Mouse (Mus musculus) C3H10T1/2 (cell line): ENCODE data around the gene Alg5. TPM values are rescaled to one million over a fixed set of nuclear protein-coding genes. Genes with fewer than 3 reads are reported as not detected.

Experiments used
- polyA plus RNA-seq, 2 experiments: library from polyadenylated mRNA; unstranded; fragments of >200 nt; fragmentation: generic; extraction: Trizol; gene quantifications; one replicate each; pipeline ENCODE4 v1.2.1; 2012; ENCODE audit warnings: missing spikeins in 2 of 2

Gene Alg5
- 10 to 100 TPM; 30.0 to 44.2 TPM for polyA plus RNA-seq

DNA sequence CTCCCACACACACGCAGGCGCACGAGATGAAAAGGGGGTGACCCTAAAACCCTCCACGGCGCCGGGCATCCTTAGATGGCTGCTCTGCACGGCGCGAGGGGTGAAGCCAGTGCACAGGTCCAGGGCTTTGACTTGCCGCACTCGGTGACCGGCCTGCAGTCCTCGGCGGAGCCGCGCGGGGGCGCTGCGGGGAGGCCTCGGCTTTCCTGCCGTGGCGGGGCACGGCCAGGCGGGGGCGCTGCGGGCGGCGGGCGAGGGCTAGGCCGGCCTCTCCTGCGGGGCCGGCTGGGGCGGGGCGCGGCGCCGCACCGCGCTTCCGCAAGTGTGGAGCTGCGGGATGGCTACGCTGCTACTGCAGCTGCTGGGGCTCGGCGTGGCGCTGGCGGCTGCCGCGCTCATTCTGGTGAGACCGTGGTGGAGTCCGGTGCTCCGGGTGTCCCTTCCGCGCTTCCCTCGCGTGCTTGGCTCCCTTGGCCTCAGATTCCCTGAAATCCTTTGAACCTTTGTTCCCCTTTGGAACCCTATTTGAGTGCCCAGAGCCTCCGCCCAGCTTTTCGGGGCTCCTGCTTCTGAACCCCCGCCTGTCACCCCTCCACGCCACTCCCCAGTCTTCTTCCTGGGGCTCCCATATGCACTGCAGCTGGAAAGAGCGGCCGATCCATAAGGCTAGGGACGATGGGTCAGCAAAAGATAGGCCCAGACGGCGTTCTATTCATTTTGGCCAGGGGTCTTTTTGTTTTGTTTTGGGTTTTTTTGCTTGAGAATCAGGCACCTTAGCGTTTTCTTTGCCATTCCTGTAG, at the start of gene Alg5, which contains the start of gene Exosc8:
TSS of gene Alg5 (plus strand) at position 293 of the 800 bp plus-strand sequence.
TSS of gene Exosc8 (minus strand) at position 147 of the 800 bp plus-strand sequence.

DNA sequence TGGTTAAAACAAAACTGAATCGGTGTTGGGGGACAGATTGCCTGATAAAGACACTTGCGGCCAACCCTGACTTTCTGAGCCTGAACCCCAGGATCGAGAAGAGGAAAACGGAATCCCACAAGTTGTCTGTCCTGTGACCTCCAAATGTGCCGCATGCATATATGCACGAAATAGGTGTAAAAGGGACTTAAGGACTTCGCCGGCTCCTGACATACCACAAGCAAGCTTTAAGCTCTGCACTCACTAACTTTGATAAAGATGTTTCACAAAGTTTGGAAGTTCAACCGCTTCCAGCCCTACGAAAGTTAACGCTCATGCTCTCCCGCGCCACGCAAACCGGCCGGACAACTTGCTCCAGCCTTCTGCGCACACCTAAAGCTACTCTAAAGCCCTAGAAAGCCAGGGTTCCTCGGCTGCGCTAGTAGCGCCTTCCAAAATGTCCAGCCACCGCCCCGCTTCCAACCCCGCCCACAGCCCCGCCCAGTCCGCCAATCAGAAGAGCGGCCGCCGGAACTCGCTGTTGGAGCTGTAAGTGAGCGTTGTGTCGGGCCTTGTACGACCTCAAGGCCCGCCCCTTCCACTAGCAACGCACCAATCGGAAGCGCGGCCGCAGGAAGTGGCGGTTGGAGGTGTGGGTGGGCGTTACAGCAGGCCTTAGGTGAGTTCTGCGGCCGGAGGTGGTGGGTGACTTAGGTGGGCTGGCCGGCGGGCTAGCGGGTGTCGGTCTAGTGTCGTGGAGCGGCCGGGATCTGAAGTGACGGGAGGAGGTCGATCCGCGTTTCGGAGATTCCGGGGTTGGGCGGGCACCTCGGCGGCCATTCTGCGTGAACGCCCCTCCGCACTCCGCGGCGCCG, 42.9 kb upstream of the Alg5 start, which contains the start of gene Supt20:
TSS of gene Supt20 (plus strand) at position 606 of the 854 bp plus-strand sequence.

DNA sequence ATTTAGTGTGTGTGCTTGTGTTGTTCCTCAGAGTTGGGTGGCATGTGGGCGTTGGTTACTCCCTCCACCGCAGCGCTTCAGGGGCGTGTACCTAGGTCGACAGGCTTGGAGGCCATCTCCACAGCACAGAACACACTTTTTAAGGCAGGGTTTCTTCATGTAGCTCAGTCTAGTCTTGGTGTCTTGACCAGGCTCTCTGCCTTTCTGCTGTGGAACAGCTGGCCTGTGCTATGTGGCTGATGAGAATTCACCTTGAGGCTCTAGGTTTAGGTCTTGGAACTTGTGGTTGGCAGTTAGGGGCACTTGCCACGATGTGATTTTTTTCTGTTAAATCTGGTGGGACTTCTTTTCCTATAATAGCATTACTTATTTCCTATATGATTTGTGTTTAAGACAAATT, 21.1 kb upstream of the Alg5 start, which contains the start of gene Gm21958:
TSS of gene Gm21958 (minus strand) at position 101 of the 400 bp plus-strand sequence.

DNA sequence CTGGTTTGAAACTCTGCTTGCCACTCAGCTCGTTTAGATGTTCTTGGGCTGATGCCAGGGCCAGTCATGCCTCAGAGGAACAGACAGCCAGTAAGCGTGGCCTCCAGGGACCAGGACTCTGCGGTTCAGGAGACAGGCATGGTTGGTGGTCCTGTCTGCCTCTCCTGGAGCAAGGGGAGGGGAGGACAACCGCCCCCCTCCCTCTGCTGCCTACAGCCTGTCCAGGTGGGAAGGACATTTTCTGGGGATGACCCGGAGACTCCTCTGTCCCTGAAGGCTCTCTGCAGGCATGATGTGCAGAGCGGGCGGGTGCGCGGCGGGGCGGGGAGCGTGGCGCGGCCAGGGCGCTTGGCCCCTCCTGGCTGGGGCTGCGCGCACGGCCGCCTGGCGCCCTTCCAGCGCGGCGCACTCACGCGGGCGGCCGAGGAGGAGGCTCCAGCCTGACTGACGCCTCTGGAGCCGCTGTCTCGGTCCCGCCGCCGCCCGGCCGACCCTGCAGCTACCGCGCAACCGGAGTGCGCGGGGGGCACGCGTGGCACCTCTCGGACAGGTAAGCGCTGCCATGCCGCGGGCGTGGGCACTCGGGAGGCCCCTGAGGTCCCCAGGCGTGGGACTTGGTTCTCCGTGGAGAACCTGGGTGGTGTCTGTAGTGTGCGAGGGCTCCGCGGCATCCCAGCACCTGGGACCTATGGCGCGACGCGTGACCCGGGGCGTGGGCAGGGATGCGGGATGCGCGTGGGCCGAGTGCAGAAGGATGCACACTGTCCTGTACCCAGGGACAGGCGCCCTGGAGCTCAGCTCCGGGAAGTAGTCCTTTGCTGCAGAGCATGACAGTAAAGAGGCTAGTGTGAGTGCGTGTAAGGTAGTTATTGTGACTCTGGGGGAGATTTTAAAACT, 20.1 kb downstream of the Alg5 start, which contains the start of gene Smad9:
TSS of gene Smad9 (plus strand) at position 438 of the 897 bp plus-strand sequence.

Other genes starting within 250 kb of the Alg5 start
- gene Supt20, start 42.7 kb upstream of the Alg5 start, polyA plus RNA-seq: 10 to 100 TPM in 1 of 2 experiments, 1 to 10 TPM in 1; 1.6 to 13.5 TPM
- under 1 TPM in 1 of 2 experiments, not detected in 1; 0.11 TPM for gene Gm21958, start 21.2 kb upstream of the Alg5 start, polyA plus RNA-seq
- 10 to 100 TPM; 45.6 to 53.1 TPM for gene Exosc8, start 146 bp upstream of the Alg5 start, polyA plus RNA-seq
- gene Smad9, start 20.0 kb downstream of the Alg5 start, polyA plus RNA-seq: under 1 TPM; 0.49 to 0.96 TPM
- 10 to 100 TPM; 16.4 to 20.1 TPM for gene Rfxap, start 72.3 kb downstream of the Alg5 start, polyA plus RNA-seq
- not detected for gene Sertm1, start 180.3 kb downstream of the Alg5 start, polyA plus RNA-seq